Mouse (Mus musculus) brain, embryonic 14.5 days (tissue): ENCODE measurements at regions not wholly inside any gene's neighbourhood (a gene's known extent, or its start where the extent isn't known, plus 50 kb on each side); places are given as distances from the start of the nearest gene placed in this dataset.

Experiments
- CTCF ChIP-seq: fragments of 200-500 bp; IDR thresholded peaks from 2 replicates; pipeline ENCODE4 v1.5.1; 2012; ENCODE audit warnings: inconsistent platforms, mild to moderate bottlenecking, moderate library complexity, borderline replicate concordance; ENCODE audit not compliant: insufficient read depth, insufficient read length; ENCODE audit errors: extremely low read depth
- POLR2A ChIP-seq: fragments of 200-500 bp; IDR thresholded peaks from 2 replicates; pipeline ENCODE4 v1.6.1; 2012; ENCODE audit warnings: mild to moderate bottlenecking, inconsistent platforms, borderline replicate concordance; ENCODE audit not compliant: poor library complexity, insufficient read depth, insufficient read length, severe bottlenecking; ENCODE audit errors: extremely low read depth

- TF ChIP-seq CTCF: no peak
- no peak for TF ChIP-seq POLR2A
Measured at GRCm38 (mm10) chr2:48694509-48694908, 119.4 kb upstream of the Acvr2a start.
